Mouse (Mus musculus) forebrain, embryonic 14.5 days (tissue): ENCODE results near the gene Rgl1. TPM values are rescaled to one million over a fixed set of nuclear protein-coding genes. Genes with fewer than 3 reads are reported as not detected.

Experiments
- ATAC-seq: fragments of 200-750 bp; cut with Nextera tagmentation; 2 replicates; pipeline ENCODE4 v1.8.0; 2017; ENCODE audit warnings: mild to moderate bottlenecking, moderate library complexity
- DNase-seq: peaks from one replicate; pipeline ENCODE4 v3.0.0-alpha.2; 2015; ENCODE audit warnings: low spot score
- H3K27ac ChIP-seq: fragments of 300-500 bp; sonication (generic); 2 replicates; pipeline ENCODE4 v1.5.1; 2014; ENCODE audit warnings: low read depth, mild to moderate bottlenecking, control low read depth, low read length, moderate library complexity
- H3K27me3 ChIP-seq: fragments of 300-500 bp; sonication (generic); replicated peaks from 2 replicates; pipeline ENCODE4 v1.6.1; 2014; ENCODE audit warnings: low read length, control low read depth, mixed read lengths; ENCODE audit not compliant: control insufficient read depth, insufficient read depth
- H3K36me3 ChIP-seq: fragments of 300-500 bp; sonication (generic); 2 replicates; pipeline ENCODE4 v1.6.1; 2014; ENCODE audit warnings: low read length, control low read depth; ENCODE audit not compliant: control insufficient read depth, insufficient read depth
- H3K4me1 ChIP-seq: fragments of 300-500 bp; sonication (generic); 2 replicates; pipeline ENCODE4 v1.6.1; 2014; ENCODE audit warnings: antibody characterized with exemption, low read length, control low read depth; ENCODE audit not compliant: control insufficient read depth, insufficient read depth
- H3K4me2 ChIP-seq: fragments of 300-500 bp; sonication (generic); 2 replicates; pipeline ENCODE4 v1.6.1; 2014; ENCODE audit warnings: mild to moderate bottlenecking, control low read depth, low read length
- H3K4me3 ChIP-seq: fragments of 300-500 bp; sonication (generic); 2 replicates; pipeline ENCODE4 v1.5.1; 2014; ENCODE audit warnings: low read depth, low read length, control low read depth
- H3K9ac ChIP-seq: fragments of 300-500 bp; sonication (generic); 2 replicates; pipeline ENCODE4 v1.6.1; 2014; ENCODE audit warnings: mild to moderate bottlenecking, low read length, control low read depth, moderate library complexity
- H3K9me3 ChIP-seq: fragments of 300-500 bp; sonication (generic); replicated peaks from 2 replicates; pipeline ENCODE4 v1.6.1; 2016; ENCODE audit warnings: low read length, control low read depth, mixed read lengths; ENCODE audit not compliant: control insufficient read depth
- WGBS: fragments of 180-500 bp; shearing (Covaris S2); extraction: QIAGEN DNeasy Blood & Tissue Kit; methylation state at CpG from one replicate; pipeline ENCODE4 v1.1.7; 2014; 5-methylcytosine and 5-hydroxymethylcytosine counted together
- polyA plus RNA-seq: library from polyadenylated mRNA; unstranded; fragments of >200 nt; fragmentation: Nextera tagmentation; extraction: Ambion mirVana; gene quantifications from 2 replicates; pipeline ENCODE4 v1.2.1, GENCODE M21; 2014

The Rgl1 gene
- polyA plus RNA-seq, 1 experiment from 2014 or later = 16.4 TPM

DNA sequence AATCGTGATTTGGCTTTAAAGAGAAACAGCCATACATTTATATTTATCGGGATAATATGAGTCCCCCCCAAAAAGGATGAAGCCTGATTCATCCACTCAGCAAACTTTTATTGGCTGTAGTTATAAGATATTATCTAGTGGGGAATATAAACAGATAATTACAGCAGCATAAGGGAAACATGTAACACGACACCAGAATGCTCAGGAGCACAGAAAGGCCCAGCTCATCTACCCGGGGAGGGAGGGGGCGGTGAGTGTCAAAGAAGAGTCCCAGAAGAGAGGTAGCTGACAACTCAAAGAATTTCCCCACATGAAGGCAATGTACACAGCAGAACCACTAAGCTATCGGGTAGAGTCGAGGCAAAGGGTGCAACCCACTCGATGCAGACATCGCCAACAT lies 146.8 kb downstream of the Rgl1 start:
- Histone ChIP-seq H3K36me3 (0 out of 2 replicates have a peak, but pooled peaks cover 4% of the 10 kb centered on the region), H3K27me3 (no peaks in the 10 kb centered on the region), H3K4me2 (no peak overlapping the region), H3K9me3 (no peaks in the 10 kb centered on the region), H3K9ac (no peak overlapping the region), H3K4me1 (peaks cover 2% of the 10 kb centered on the region; the same call in 1 of the 2 replicates), H3K27ac (no peak overlapping the region), H3K4me3 (no peak overlapping the region)
- no peak for DNase-seq
- WGBS = 85% methylated on average over 9 of the region's 9 CpGs
- no peak for ATAC-seq

DNA sequence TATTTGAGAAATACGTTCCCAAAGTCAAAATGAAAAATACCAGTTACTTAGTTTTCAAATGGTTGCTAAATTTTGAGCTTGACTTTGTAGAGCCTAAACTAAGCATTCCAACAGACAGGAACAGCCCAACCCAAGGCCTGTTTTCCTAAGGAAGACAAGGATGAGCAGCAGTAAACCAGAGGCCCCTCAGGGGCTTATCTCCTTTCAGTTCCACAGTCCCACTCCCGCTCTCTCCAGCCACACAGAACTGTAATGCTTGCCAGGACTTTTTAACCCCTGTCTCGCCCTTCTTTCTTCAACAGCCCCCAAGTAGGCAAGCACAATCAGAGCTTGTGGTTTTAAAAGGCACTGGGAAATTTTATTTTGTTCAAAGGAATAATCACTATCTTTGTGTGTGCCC lies 147.3 kb downstream of the Rgl1 start:
- ATAC-seq (no peak), DNase-seq (no peak)
- Histone ChIP-seq H3K9ac (no peak overlapping the region), H3K9me3 (no peaks in the 10 kb centered on the region), H3K36me3 (0 out of 2 replicates have a peak, but pooled peaks cover 4% of the 10 kb centered on the region), H3K4me3 (no peak overlapping the region), H3K27ac (no peak overlapping the region), H3K4me1 (peaks cover 2% of the 10 kb centered on the region; the same call in 1 of the 2 replicates), H3K4me2 (no peak overlapping the region), H3K27me3 (no peaks in the 10 kb centered on the region)
- WGBS = 82% methylated on average over 3 of the region's 3 CpGs

GRCm38 (mm10) chr1:152618381-152618780 lies 147.8 kb downstream of the Rgl1 start:
- no peak overlapping the region for H3K4me3 ChIP-seq
- 0 out of 2 replicates have a peak, but pooled peaks cover 4% of the 10 kb centered on the region for H3K36me3 ChIP-seq
- WGBS = 58% methylated on average over 1 of the region's 1 CpGs
- H3K27ac ChIP-seq = no peak overlapping the region
- peaks cover 2% of the 10 kb centered on the region; the same call in 1 of the 2 replicates for H3K4me1 ChIP-seq
- H3K9ac ChIP-seq = no peak overlapping the region
- H3K4me2 ChIP-seq = no peak overlapping the region
- no peak for ATAC-seq
- DNase-seq = no peak
- H3K9me3 ChIP-seq = no peaks in the 10 kb centered on the region
- H3K27me3 ChIP-seq = no peaks in the 10 kb centered on the region

GRCm38 (mm10) chr1:152617745-152618342 lies 148.3 kb downstream of the Rgl1 start:
- no peaks in the 10 kb centered on the region for H3K9me3 ChIP-seq
- no peak overlapping the region for H3K27ac ChIP-seq
- WGBS = 88% methylated on average over 10 of the region's 10 CpGs
- H3K9ac ChIP-seq = no peak overlapping the region
- ATAC-seq = no peak
- no peak for DNase-seq
- H3K27me3 ChIP-seq = no peaks in the 10 kb centered on the region
- no peak overlapping the region for H3K4me3 ChIP-seq
- no peak overlapping the region for H3K4me2 ChIP-seq
- H3K36me3 ChIP-seq = 0 out of 2 replicates have a peak, but pooled peaks cover 4% of the 10 kb centered on the region
- H3K4me1 ChIP-seq = peaks cover 2% of the 10 kb centered on the region; the same call in 1 of the 2 replicates

- Histone ChIP-seq H3K27ac (no peak overlapping the region), H3K4me1 (no peaks in the 10 kb centered on the region), H3K9ac (no peak overlapping the region), H3K4me2 (no peak overlapping the region), H3K4me3 (no peak overlapping the region), H3K27me3 (no peaks in the 10 kb centered on the region), H3K36me3 (0 out of 2 replicates have a peak, but pooled peaks cover 4% of the 10 kb centered on the region), H3K9me3 (no peaks in the 10 kb centered on the region)
- no peak for DNase-seq
- no peak for ATAC-seq
Observed at GRCm38 (mm10) chr1:152616777-152617057, 149.4 kb downstream of the Rgl1 start.

GRCm38 (mm10) chr1:152615987-152616776 lies 150.0 kb downstream of the Rgl1 start:
- Histone ChIP-seq H3K9me3 (no peaks in the 10 kb centered on the region), H3K9ac (no peak overlapping the region), H3K27me3 (no peaks in the 10 kb centered on the region), H3K4me3 (no peak overlapping the region), H3K27ac (no peak overlapping the region), H3K4me1 (no peaks in the 10 kb centered on the region), H3K36me3 (0 out of 2 replicates have a peak, but pooled peaks cover 4% of the 10 kb centered on the region), H3K4me2 (no peak overlapping the region)
- no peak for ATAC-seq
- 88% methylated on average over 10 of the region's 10 CpGs for WGBS
- no peak for DNase-seq

DNA sequence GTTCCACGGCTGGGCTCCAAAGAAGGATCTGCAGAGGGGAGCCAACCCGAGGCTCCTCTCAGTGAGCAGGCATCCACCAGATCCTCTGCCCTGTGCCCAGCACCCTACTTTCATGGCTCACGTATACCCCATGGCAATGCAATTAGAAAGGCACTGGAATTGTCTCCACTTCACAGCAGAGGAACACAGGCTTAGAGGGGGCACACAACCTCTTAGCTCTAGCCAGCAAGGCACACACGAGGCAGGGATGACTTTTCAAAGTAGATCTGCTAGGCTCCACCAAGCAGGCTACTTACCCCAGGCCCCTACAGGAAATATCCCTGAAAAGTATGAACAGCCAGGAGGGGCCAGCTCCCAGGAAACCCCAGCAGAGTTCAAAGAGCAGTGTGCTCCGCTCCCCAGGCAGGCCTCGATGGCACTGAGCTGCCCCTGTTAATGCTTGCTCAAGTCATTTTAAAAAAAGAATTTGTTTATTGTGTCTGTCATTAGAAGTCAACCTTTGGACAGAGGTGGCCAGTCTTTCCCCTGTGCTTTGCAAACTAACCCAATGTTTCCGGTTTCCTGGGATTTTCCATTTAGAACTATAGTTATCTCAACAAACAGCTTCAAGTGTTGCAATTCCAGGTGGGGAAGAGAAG lies 151.3 kb downstream of the Rgl1 start:
- no peak overlapping the region for H3K4me2 ChIP-seq
- 82% methylated on average over 7 of the region's 7 CpGs for WGBS
- H3K4me1 ChIP-seq = no peaks in the 10 kb centered on the region
- no peak for ATAC-seq
- H3K36me3 ChIP-seq = 0 out of 2 replicates have a peak, but pooled peaks cover 4% of the 10 kb centered on the region
- no peaks in the 10 kb centered on the region for H3K27me3 ChIP-seq
- H3K9ac ChIP-seq = no peak overlapping the region
- DNase-seq = no peak
- no peaks in the 10 kb centered on the region for H3K9me3 ChIP-seq
- H3K27ac ChIP-seq = no peak overlapping the region
- H3K4me3 ChIP-seq = no peak overlapping the region

DNA sequence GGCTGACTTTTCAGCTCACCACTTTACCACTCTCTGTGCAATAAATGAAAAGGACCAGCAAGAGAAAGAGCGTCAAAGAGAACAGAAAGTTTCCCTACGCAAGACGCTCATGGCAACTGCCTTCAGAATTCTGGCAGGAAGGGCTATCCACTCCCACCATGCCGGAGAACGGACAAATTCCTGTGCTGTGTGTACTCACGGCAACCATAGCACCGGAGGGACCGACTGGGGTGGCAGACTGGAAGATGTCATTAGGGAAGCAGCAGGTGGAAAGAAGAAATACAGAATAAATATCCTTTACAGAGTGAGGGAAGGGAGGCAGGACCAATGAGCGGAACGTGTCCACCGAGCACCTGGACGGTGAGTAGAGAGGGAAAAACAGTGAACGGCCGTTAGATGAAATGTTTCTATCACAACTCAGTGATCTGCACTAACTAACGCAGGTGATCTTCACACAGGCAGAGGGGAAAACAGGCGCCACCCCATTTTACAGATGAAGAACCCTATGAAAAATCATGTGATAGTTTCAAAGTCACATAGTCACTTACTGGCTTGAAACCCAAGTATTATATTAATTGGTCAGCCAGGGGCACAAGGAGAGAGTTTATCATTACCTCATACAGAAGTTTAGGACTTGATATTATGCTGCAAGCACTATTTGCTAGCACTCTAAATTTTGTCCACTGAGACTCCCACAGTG lies 152.8 kb downstream of the Rgl1 start:
- Histone ChIP-seq H3K9me3 (no peaks in the 10 kb centered on the region), H3K4me3 (no peak overlapping the region), H3K4me1 (0 out of 2 replicates have a peak, but pooled peaks cover 3% of the 10 kb centered on the region), H3K9ac (no peak overlapping the region), H3K4me2 (no peak overlapping the region), H3K36me3 (no peaks in the 10 kb centered on the region), H3K27me3 (no peaks in the 10 kb centered on the region), H3K27ac (no peak overlapping the region)
- DNase-seq (no peak), ATAC-seq (no peak)
- WGBS = 91% methylated on average over 16 of the region's 16 CpGs
